Mouse (Mus musculus): ENCODE measurements around the gene Lsamp. TPM values are rescaled to one million over a fixed set of nuclear protein-coding genes. Genes with fewer than 3 reads are reported as not detected.
A peak's percentile ranks its signal among the peaks of the same experiment; 100 is the strongest.

Gene Lsamp
- polyA plus RNA-seq, 1 experiment from 2014 or later: 30.5 TPM

DNA sequence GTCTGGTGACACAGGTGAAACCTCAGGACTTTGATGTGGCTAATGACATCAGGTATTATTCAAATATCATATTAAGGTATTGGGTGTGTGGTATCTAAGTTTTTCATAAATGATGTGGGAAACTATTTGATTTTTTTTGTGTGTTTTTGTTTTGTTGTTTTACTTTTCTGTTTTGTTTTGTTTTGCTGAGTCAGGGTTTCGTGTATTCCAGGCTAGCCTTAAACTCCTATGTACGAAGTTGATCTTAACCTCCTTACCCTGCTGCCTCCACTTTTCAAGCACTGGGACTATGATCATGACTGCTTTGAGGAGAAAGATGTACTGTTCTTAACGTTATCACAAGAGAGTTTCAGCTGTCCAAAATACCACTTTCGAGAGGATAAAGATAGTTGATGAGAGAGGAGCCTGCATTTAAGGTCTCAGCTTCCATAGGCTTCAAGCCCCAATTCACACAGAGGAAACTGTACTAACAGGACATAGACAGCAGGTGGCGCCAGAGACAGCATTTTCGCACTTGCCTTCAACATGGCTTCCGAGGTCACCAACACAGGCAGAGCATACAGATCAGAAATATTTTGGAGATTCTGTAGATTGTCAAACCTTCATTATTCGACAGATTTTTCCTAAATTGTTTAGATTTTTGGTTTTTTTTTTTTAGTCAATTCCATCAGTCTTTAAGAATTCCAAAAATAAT lies 2185.4 kb downstream of the Lsamp start:
- ATAC-seq (ENCODE audit: low FRiP score, low read depth): peak; percentile 42; the same call in 1 of the 2 replicates
- Histone ChIP-seq H3K27me3 (no peaks in the 10 kb centered on the region), H3K4me2 (replicated peaks) (no peak overlapping the region), H3K9me3 (no peaks in the 10 kb centered on the region), H3K9ac (replicated peaks) (no peak overlapping the region), H3K27ac (replicated peaks) (no peak overlapping the region), H3K4me3 (no peak overlapping the region), H3K4me1 (no peaks in the 10 kb centered on the region), H3K36me3 (no peaks in the 10 kb centered on the region)
- WGBS: 27% methylated on average over 8 of the region's 8 CpGs

DNA sequence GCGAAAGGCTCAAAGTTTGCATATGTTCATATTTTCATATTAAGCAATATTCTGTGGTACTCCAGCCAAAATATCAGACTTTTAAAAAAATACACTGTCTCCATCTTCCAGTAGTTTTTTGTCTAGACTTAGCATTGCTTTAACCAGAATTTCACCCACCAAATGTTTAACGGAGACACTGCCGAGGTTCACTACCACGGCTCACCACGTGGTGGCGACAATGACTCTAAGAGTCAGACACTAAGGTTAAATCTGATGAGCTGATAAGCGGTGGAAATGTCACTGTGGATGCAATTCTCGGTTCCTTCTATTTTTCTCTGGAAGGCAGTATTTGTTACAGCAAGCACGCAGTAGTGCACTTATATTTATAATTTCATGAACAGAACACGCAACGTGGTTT lies 2188.3 kb downstream of the Lsamp start:
- 27% methylated on average over 11 of the region's 11 CpGs for WGBS
- H3K9me3 ChIP-seq: no peaks in the 10 kb centered on the region
- H3K27ac ChIP-seq (replicated peaks): no peak overlapping the region
- no peak overlapping the region for H3K4me2 ChIP-seq (replicated peaks)
- H3K9ac ChIP-seq (replicated peaks): no peak overlapping the region
- H3K36me3 ChIP-seq: no peaks in the 10 kb centered on the region
- H3K4me3 ChIP-seq: no peak overlapping the region
- H3K27me3 ChIP-seq: no peaks in the 10 kb centered on the region
- no peak for ATAC-seq (ENCODE audit: low FRiP score, low read depth)
- H3K4me1 ChIP-seq: no peaks in the 10 kb centered on the region

DNA sequence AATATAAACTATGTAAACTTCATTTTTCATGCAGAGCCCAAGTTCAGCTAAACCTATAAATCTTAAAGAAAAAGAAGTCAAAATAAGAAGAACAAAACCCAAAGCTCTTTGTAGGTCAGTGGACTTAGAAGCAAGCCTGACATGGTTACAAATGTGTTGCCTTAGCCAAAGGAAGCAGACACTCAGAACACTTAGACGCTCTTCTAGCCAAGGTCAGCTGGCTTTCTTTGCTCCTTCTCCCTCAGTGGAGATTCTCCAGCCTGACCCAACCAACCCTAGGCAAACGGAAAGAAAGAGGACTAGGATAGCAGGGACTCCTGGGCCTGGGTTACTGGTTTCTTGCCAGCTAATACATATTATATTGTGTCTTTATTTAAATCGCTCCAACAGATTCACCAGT lies 2194.7 kb downstream of the Lsamp start:
- WGBS: 73% methylated on average over 3 of the region's 3 CpGs
- Histone ChIP-seq H3K36me3 (no peaks in the 10 kb centered on the region), H3K9ac (replicated peaks) (no peak overlapping the region), H3K4me2 (replicated peaks) (no peak overlapping the region), H3K27ac (replicated peaks) (no peak overlapping the region), H3K27me3 (no peaks in the 10 kb centered on the region), H3K4me3 (no peak overlapping the region), H3K4me1 (no peaks in the 10 kb centered on the region), H3K9me3 (no peaks in the 10 kb centered on the region)
- no peak for ATAC-seq (ENCODE audit: low FRiP score, low read depth)

DNA sequence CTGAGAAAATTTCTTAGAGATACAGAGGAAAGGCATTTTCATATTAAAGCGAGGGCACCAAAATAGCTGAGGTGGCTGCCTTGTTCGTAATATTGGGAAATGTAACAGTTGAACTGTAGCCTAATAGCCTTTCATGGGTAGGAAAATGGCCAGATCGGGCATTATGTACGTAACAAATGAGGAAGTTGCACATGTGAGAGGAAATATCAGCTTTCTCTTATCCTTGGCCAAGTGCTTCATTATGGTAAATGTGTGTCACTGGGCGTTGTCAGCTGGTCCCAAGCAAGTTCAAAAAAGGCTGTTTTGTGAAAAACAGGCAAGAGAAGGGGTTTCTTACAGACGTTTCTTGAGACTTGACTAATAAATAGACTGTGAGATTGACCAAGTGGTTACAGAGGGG lies 2195.9 kb downstream of the Lsamp start:
- no peak for ATAC-seq (ENCODE audit: low FRiP score, low read depth)

DNA sequence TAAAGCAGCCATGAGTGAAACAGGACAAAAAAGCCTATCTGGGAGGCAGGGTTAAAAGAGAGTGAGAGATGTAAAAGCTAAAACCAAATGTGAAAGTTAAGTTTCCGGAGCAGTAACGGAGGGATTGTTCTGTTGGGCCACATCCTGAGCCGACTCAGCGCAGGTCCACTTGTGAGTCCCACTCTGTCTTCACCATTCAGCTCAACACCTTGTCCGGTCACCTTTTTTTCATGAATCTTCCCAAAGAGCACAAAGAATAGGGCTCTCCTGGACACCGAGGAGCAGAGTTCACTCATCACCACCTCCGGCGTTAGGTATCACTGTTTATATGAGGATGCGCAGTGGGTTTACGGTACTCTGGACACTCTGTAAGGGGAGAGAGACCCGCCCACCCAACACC lies 2196.3 kb downstream of the Lsamp start:
- H3K27me3 ChIP-seq: no peaks in the 10 kb centered on the region
- no peaks in the 10 kb centered on the region for H3K9me3 ChIP-seq
- no peak for ATAC-seq (ENCODE audit: low FRiP score, low read depth)
- H3K27ac ChIP-seq (replicated peaks): no peak overlapping the region
- H3K4me3 ChIP-seq: no peak overlapping the region
- H3K4me1 ChIP-seq: no peaks in the 10 kb centered on the region
- no peak overlapping the region for H3K4me2 ChIP-seq (replicated peaks)
- no peak overlapping the region for H3K9ac ChIP-seq (replicated peaks)
- H3K36me3 ChIP-seq: no peaks in the 10 kb centered on the region
- WGBS: 95% methylated on average over 11 of the region's 11 CpGs

More for the DNA sequence above, 2195.9 kb downstream of the Lsamp start:
- H3K4me2 ChIP-seq (replicated peaks): no peak overlapping the region
- no peaks in the 10 kb centered on the region for H3K27me3 ChIP-seq
- no peak overlapping the region for H3K27ac ChIP-seq (replicated peaks)
- 85% methylated on average over 6 of the region's 6 CpGs for WGBS
- H3K36me3 ChIP-seq: no peaks in the 10 kb centered on the region
- H3K4me1 ChIP-seq: no peaks in the 10 kb centered on the region
- no peaks in the 10 kb centered on the region for H3K9me3 ChIP-seq
- no peak overlapping the region for H3K4me3 ChIP-seq
- no peak overlapping the region for H3K9ac ChIP-seq (replicated peaks)

DNA sequence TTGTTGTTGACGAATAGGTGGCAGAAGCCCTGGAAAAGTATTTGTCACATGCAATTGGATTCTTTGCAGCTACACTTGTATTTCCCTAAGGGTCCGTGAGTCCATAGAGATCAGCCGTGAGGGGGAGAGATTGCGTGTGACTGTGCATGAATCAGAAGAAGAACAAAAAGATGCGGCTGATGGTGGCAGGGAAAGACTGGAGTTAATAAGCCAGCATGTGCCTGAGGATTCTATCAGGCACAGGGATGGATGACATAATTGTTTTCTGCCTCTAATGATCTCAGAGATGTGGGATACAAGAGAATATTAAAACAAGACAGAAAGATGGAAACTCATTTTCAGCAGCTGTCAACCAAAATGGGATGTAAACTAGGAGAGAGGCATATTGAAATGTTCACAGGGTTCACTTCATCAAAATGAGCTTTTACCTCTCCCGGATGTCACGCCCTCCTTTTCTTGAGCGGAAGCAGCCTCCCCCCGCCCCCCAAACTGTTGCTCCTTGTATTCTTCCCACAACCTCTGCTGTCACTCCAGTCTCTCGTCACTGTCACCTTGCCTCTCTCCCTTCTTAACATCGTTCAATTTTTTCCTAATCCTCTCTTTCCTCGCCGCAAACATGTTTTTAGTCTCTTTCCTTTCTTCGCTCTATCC lies 2205.4 kb downstream of the Lsamp start:
- peaks cover 11% of the 10 kb centered on the region for H3K4me1 ChIP-seq
- no peaks in the 10 kb centered on the region for H3K9me3 ChIP-seq
- ATAC-seq (ENCODE audit: low FRiP score, low read depth): peak; percentile 59
- no peaks in the 10 kb centered on the region for H3K27me3 ChIP-seq
- H3K27ac ChIP-seq (replicated peaks): peak overlapping the region; percentile 97
- no peaks in the 10 kb centered on the region for H3K36me3 ChIP-seq
- 23% methylated on average over 14 of the region's 14 CpGs for WGBS
- H3K9ac ChIP-seq (replicated peaks): peak overlapping the region; percentile 41; the same call in 1 of the 2 replicates
- H3K4me2 ChIP-seq (replicated peaks): peak overlapping the region; percentile 86
- peak overlapping the region; percentile 50 for H3K4me3 ChIP-seq

DNA sequence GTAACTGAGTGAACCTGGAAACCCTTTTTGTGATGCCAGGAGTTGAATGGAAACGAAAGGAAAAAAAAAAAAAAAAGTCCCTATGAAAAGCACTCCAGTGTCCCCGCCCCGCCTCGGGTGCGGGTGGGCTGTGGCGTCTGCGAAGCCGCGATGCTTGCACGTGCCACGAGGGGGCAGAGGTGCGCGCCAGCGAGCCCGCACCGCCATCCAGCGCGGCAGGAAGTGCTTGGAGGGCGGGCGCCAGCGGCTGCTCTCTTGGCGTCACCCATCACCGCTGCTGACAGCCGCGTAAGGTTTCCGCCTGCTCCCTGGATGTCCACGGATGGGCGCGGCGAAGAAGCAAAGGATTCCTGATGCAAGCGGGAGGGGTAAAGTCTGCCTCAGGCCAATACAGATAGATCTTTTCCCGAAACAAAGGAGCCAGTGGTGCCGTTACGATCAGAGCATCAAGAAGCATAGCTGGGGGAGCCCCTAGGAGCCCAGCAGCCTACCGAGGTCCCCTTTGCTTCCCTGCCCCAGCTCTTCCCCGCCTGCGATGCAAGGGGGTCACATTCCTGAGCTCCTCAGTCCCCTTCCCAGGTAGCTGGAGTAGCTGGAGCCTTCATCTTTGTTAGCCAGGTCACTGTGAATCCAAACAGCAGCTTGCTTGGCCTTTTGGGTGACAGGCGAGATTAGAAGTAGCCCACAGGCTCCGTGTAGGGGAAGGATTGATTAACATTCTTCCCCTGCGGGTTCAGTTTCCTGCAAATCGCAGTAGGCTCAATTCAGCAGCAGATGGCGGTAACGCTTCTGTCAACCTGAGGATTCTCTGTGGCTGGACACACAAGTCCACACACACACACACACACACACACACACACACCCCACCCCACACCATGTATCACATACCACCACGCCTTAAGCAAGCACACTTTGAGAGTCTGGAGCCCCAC lies 2206.2 kb downstream of the Lsamp start:
- peak overlapping the region; percentile 97 for H3K27ac ChIP-seq (replicated peaks)
- peak overlapping the region; percentile 50 for H3K4me3 ChIP-seq
- peak; percentile 95 for ATAC-seq (ENCODE audit: low FRiP score, low read depth)
- H3K9me3 ChIP-seq: no peaks in the 10 kb centered on the region
- no peaks in the 10 kb centered on the region for H3K27me3 ChIP-seq
- no peaks in the 10 kb centered on the region for H3K36me3 ChIP-seq
- H3K4me1 ChIP-seq: peaks cover 11% of the 10 kb centered on the region
- H3K4me2 ChIP-seq (replicated peaks): peak overlapping the region; percentile 86
- H3K9ac ChIP-seq (replicated peaks): peak overlapping the region; percentile 83
- under 1% methylated on average over 42 of the region's 44 CpGs for WGBS

Small RNA genes lying within 50 kb of the gene (microRNA-seq; reads per million reads assigned to microRNA genes)
- gene Gm27887: not detected
- gene Gm47276: not detected

Data from midbrain, embryonic 12.5 days (tissue).